Mouse (Mus musculus) Muller cell, postnatal 12 days (primary cell): ENCODE data around the gene Cenpp.

Experiments
- DNase-seq: peaks from one replicate; pipeline ENCODE4 v3.0.0-alpha.2; 2015; ENCODE audit errors: inconsistent ontology term

Gene Cenpp

DNA sequence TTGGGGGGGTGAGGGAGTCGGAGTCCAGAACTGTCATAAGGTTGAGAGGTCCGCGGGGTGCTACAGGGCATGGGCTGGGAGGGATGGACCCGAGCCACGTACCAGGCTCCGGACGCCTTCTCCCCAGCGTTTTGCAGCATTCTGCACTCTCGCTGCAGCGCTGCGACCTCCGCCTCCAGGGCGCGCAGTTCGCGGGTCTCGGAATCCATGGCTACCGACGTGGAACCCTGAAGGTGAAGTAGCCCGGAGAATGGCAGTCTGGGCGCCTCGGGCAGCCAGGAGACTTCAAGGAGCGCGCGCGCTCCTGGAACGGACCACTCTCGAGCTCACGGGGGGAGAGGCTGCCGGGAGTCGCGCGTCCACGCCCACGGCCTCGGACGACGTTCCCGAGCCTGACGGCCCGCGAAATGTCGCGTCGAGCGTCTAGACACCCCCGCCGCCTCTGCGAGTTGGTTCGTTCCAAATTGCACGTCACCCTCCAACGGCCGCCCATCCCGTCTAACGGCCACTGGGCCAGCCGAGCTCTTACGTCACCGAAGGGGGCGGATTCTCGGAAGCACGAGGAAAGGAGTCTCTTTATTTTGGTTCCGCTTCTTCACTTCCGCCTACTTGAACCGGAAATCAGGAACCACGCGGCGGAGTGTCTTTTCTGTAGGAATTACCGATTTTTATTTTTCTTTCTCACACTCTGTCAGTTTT lies at the start of gene Cenpp, which contains the start of gene Nol8:
Gene Cenpp, minus strand, starts transcription at position 305 of the 699 bp plus-strand sequence.
Gene Nol8, plus strand, starts transcription at position 598 of the 699 bp plus-strand sequence.
- peak; percentile 99 for DNase-seq

DNA sequence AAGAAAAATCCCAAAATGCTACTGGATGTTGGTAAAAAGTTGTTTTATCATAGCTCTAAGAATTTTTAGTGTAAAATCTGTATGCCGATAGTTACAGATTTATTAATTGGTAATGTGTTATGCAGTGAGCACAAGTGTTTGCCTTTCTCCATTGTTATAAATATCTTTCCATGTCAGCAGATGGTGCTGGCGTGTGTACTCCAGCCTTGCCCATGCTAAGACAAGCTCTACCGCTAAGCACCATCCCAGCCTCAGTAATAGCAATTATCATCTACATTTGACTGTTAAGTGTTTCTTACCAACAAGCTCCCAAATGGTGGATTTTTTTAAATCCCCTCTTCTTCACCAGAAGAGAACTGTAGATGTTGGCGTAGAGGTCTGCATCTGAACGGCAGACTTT lies 38.5 kb upstream of the Cenpp start:
- DNase-seq = no peak

DNA sequence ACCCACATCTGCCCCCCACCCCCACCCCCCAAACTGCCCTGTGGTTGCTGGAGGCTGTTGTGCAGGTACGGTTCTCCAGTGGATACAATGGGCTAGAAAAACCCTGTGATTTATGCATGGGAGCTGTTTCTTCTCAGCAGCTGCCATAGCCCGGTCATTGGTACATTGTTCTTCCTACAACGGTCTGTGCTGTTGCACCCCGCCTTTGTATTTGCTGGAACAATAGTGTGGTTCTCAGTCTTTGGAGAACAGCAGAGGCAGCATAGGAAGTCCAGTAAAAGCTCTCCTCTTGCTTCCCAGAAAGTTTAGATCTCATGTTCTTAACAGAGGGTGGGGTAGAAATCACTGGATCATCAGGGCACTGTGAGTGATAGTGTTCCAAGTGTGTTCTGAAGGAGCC lies 31.7 kb upstream of the Cenpp start:
- no peak for DNase-seq

DNA sequence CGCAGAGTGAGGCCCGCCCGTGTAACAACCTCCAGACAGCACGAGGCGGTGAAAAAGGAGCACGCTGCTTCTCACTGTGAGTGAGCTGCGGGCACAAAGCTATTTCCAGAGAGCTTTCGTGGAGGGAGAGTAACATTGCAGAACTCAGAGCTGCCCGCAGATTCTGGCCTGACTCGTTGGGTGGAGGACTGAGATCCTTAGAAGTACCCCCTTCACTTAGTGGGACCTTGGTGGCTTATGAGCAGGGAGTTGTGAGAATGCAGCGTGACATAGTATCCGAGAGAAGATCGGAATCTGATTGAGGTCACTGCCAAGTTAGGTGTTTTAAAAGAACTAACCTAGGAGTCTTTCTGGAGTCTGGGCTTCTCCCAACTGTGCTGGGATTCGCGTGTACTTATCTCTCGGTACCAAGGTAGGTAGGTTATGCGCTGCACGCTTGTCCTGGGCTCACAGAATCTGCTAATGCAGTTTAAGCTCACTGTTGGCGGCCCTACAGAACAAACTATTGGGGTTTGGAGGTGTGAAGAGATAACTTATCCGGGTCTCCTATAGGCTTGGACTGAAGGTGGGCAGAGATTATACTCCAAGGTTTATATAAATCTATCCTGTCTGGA lies 29.8 kb upstream of the Cenpp start:
- no peak for DNase-seq

DNA sequence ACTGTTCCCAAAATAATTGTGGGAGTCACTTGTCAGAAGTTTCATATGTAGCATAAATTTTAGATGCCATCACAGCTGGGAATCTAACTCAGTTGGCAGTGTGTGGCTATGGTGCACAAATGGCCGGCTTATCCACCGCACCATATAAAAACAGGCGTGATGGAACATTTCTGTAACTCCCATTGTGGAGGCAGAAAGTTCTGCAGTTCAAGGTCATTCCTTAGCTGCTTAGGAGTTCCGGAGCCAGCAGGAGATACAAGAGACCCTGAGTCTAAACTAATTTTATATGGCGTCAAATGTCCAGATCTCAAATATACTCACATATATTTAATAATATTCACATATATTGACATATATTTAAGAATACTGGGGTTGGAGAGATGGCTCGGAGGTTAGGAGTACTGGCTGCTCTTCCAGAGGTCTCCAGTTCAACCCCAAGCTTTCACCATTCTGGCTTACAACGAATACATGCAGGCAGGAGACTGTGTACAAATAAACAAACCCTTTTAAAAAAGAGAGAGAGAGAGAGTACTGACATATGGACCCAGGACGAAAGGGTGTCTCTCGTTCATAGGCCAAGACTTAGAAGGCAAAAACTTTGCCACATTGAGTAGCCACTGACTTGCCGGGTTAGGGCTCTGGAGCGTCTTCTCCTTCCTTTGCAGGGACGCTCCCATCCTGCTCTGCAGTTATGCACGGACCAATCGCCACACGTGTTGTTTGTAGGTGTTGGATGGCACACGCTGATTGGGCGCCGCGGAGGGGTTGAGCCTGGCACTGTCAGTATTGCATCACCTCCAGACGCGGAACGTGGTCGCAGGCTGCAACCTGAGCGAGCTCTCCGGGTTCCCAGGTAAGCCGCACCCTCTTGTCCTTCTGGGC lies 29.0 kb upstream of the Cenpp start, which contains the start of gene Iars:
Gene Iars, plus strand, starts transcription at position 750 of the 882 bp plus-strand sequence.
- DNase-seq = peak; percentile 96

DNA sequence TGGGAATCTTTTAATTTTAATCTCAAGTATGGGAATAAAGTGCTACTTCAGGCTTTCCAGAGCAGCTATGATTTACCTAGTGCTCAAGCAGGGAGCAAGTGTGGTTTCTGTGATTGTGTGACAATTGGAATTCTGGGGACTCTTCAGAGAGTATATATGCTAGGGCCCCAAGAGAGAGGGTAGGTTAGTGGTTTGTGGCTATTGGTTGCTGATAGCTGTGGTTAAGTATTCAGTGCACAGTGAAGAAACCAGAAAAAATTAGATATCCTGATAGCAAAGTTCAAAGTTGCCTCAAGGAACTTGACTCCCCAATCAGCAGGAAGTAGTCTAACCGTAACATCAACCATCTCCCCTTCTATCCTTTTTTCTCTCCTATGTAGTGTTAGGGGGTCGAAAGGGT lies 25.2 kb upstream of the Cenpp start:
- no peak for DNase-seq

DNA sequence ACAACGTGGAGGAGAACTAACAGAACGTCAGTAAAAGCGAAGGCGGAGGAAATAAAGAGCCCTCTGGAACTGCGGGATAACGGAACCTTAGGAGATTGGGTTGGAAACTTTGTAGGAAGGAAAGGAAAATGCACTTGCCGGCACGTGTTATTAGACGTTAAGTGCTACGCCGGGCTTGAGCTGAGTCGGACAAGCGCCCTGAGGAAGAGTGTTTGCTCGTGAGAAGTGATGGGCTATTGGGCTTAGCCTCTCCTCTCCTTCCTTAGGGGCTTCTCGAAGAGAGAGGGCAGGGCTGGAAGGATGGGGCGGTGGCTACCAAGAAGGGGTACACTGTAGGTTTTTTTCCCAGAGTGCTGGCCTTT lies 576 bp upstream of the Cenpp start:
- DNase-seq = no peak

DNA sequence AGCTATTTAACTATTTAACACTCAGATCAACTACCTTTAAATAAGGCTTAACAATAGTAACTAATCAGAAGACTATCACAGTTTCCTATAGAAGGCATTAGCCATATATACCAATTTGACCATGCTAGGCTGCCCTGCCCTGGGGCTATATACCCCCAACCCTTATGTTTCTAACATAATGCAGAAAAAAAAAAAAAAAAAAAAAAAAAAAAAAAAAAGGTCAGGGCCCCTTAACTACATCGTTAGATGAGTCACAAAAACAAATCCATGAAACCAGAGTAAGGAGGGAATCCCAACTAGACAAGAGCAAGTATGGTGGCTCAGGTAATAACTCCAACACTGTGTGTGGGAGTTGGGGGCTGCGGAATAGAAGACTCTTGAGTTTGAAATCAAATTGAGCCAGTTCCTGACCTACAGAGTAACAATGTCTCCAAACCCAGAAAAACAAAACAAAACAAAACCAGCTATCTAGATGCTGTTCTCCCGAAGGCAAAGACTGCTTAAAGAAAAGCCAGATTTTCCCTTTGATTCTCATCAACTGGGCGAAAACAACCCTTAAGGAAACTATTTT lies 719 bp downstream of the Cenpp start:
- no peak for DNase-seq

DNA sequence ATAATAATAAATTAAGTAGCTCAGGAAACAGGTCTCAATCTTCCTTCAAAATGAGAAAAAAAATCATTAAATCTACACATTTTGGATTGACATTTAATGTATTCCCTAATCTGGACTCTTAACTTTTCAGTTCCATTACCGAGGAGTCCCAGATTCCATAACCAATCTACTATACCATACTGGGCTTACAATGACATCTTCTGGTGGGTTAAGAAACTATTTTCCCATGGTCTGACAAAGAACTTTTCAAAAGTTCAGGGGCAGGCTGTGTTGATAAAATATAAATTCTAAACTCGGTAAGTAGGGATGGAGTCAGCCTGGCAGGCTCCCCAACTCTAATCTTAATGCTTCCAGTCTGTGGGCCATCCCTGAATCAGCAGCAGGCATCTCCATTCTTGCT lies 1.4 kb downstream of the Cenpp start:
- no peak for DNase-seq

DNA sequence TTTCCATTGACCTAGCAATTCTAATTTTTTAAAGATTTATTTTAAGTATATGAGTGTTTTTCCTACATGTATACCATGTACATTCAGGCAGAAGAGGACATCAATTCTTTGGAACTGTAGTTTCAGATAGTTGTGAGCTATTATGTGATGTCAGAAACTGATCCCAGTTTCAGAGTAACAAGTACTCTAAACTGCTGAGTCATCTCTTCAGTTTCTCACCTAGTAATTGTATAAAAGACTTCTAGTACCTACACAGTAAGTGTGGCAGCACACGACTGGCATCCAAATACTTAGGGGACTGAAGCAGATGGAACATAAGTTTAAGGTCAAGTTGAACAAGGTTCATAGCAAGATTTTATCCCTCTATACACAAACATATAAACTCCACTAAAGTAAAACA lies 6.6 kb downstream of the Cenpp start:
- DNase-seq = no peak

DNA sequence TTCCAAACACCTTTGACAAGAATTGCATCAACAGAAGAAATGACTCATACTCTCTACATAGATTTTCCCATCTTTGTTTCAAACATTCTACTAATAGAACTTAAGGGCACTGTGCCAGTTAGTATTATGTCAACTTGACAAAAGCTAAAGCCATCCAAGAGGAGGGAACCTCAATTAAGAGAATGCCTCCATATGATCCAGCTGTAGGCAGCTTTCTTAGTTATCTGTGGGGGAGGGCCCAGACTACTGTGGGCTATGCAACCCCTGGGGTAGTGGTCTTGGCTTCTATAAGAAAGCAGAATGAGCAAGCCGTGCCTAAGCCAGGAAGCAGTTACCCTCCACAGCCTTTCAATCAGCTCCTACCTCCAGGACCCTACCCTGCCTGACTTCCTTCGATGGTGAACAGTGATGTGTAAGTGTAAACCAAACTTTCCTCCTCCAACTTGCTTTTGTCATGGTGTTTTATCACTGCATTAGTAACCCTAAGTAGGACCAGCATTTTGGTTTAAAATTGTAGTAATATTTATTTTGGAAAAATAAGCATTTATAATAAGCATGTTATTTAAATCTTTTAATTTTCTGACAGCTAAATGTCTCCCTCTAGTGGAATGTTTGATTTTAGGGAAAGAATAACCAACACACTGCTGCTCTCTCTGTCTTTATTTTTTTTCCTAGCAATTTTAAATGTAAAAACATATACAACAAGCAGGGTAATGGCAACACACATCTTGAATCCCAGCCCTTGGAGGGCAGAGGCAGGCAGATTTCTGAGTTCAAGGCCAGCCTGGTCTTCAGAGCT lies 7.7 kb downstream of the Cenpp start:
- DNase-seq = peak; percentile 36

DNA sequence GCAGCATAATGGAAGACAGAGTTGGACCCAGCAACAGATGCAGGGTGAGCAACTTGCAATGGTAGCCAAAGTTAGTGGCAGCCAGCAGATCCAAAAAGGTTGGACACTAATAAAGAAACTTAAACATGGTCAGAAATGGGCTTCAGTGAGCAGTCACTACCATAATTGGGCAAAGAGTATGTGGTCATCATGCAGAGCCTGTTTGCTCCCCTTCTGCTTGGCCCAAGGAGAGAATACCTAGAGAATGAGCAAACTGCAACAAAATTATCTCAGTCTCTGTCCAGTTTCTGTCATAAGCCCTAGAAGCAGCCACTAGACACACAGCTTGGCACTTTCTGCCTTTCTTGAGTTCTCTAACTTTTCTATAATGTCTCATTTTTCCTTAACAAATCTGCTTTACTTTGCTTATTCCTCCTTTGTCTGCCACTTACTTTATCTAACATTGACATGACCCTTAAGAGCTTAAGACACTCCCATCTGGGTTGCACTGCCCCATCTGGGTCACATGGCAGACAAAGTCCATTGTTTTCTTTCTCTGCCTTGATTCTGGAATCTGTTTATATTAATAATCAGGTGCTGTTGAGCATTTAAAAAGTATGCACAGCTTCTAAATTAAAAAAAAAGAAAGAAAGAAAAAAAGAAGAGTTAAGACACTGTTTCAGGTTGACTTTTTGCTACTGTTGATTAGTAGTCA lies 8.8 kb downstream of the Cenpp start:
- peak; percentile 51 for DNase-seq

DNA sequence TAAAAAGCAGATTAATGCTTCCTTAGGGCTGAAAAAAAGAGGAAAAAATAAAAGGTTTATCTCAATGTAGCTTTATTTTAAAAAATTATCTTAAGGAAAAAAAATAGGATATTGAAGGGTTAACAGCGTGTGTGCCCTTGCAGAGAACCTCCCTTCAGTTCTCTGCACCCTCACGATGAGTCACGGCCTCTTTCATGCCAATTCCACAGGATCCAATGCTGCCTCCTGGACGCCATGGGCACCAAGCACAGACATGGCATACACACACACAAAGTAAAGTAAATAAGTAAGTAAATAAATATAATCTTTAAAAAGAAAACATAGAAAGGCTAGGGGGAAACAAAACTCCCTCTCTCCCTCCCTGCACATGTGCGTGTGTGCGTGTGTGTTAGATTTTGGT lies 9.9 kb downstream of the Cenpp start:
- no peak for DNase-seq

DNA sequence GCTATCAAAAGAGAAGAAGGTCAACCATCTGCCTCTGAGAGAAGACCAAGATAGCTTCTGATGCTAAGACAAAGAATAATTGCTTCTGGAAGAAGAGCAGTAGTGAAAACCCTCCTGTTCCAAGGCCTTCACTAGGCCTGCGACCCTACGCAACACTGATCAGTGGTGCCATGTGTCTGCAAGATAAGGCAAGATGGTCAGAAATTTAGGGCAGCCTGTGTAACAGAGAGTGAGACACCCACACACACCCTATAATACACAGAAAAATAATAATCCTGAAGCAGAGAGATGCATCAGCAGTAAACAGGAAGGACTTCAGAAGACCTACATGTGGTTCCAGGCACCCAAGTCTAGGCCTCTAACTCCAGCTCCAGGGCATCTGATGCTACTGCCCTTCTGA lies 12.6 kb downstream of the Cenpp start:
- DNase-seq = no peak

DNA sequence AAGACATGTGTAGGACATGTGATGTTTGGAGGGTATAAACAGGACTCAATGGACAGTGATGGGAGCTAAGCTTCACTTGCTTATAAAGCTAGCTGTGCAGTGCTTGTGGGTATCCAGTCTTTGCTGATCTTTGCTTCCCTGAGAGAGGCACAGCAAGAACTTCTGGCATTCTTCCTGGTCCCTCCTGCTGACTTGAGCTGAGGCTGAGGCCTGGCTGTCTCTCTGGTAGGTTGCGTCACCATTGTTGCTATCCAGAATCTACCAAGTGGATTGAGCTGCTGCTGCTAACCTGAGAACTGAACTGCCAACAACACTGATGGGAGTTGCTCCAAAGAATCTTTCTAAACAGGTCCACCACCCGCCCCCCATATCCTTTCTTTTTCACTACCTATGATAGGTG lies 23.5 kb downstream of the Cenpp start:
- no peak for DNase-seq

DNA sequence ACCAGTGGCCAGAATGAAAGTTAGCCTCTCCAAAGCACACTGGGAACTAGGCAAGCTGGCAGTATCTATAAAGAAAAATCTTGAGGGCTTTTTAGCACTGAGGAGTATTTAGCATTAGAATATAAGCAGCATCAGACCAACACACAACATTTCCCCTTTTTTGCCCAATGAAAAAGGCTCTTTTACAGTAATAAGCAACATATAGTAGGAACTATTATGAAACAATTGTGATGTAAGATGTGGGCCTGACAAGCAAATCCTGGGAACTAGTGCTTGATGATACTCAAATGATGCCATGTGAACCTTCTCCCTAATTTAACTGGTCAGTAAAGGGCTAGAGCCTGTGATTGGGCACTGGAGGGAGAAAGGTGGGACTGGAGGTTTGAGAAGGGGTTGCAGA lies 24.4 kb downstream of the Cenpp start:
- no peak for DNase-seq

DNA sequence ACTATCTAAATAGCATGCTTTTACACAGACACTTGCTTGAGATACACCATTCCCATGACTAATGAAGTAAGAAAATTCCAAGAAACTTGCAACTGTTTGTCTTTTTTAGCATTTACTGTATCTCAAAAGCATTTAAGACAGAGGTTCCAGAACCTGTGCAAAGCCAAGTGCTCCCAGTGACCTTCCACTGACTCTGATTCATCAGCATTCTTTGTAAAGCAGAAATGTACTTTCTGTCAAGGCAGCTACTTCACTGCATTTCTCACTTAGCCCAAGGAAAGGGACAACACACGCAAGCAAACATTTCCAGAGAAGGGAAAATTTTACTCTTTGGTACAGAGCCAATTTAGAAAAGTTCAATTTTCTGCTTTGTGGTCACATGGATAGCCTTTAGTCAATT lies 29.4 kb downstream of the Cenpp start:
- DNase-seq = no peak

DNA sequence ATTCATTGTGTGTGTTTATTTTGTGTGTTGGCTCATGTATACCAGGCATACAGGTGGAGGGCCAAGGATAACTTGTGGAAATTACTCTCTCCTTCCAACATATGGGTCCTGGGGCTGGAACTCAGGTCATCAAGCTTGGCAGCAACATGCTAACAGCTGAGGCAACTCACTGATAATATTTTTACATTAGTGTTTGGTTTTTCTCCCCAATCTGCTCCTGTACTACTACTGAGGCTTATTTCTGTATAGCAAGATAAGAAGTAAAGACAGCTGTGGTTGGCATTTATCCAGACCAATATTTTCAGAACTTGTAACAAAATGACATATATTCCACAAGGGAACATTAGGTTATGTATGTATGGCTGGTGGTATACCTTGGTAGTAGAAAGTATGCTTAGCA lies 34.2 kb downstream of the Cenpp start:
- no peak for DNase-seq

DNA sequence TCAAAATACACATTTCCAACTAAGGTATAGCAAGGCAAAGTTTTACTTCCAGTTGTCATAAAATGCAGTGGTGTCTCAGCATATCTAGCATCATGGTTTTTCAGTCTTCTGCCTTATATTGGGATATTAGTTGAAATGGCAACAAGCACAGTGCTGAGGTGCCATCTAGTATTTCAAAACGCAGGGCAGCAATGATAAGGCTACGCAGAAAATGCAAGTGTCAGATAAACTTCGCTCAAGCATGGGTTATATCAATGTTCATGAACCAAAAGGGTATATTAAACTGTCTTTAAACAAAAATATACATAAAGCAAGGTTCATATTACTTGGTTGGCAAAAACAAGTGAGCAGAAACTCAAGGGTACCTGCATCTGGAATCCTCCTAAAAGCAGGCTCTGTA lies 35.6 kb downstream of the Cenpp start:
- no peak for DNase-seq

DNA sequence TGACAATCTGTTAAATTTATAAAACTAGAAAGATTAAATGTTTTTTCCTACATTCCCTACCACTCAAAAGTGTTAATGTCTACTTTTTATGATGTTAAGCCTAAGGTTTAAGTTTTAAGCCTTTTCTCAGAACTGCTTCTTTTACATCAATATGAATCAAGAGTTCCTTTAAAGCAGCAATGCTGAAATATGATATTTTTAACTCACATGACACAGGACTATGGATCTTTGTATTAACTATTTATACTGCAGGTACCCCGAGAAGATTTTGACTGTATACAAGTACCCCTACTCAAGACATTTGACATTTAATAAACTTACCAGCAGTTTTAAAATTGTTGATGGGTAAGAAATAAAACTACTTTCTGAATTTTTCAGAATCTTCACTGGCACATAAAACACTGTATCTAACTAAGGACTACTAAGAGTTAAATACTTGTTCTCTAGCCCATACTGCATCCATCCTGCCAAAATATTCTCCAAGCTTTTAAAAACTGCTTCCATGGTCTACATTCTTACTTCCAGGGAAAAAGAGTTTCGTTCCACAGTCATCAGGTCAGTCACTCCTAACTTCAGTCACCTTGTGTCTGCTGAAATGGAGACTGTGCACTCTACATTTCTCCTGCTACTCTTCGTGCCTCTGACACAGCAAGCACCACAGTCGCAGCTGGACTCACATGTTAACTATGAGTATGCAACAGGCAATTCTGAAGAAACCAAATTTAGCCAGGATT lies 43.8 kb downstream of the Cenpp start:
- DNase-seq = no peak
